Mouse (Mus musculus) CD4-positive, CD25-positive, alpha-beta regulatory T cell, adult 2 months (primary cell): ENCODE measurements around the gene D130043K22Rik.

Experiments used
- DNase-seq: peaks from one replicate; pipeline ENCODE4 v3.0.0-alpha.2; 2012; ENCODE audit warnings: low read depth, low spot score

The D130043K22Rik gene

GRCm38 (mm10) chr13:24892516-24892915 lies 47.6 kb downstream of the D130043K22Rik start:
- no peak for DNase-seq

- no peak for DNase-seq
These were observed 48.9 kb downstream of the D130043K22Rik start for GRCm38 (mm10) chr13:24893880-24894279.

GRCm38 (mm10) chr13:24901916-24902315 lies 57.0 kb downstream of the D130043K22Rik start:
- no peak for DNase-seq

GRCm38 (mm10) chr13:24903412-24903811 lies 58.5 kb downstream of the D130043K22Rik start:
- no peak for DNase-seq

- no peak for DNase-seq
These were observed 60.5 kb downstream of the D130043K22Rik start for GRCm38 (mm10) chr13:24905422-24905821.

- DNase-seq, result no peak
These were observed 62.1 kb downstream of the D130043K22Rik start for GRCm38 (mm10) chr13:24906831-24907570.

GRCm38 (mm10) chr13:24909112-24909511 lies 64.2 kb downstream of the D130043K22Rik start:
- DNase-seq, result peak; percentile 10

GRCm38 (mm10) chr13:24913576-24913975 lies 68.6 kb downstream of the D130043K22Rik start:
- no peak for DNase-seq

GRCm38 (mm10) chr13:24914915-24915314 lies 70.0 kb downstream of the D130043K22Rik start:
- no peak for DNase-seq

- DNase-seq, result no peak
These were observed 70.9 kb downstream of the D130043K22Rik start for GRCm38 (mm10) chr13:24915831-24916230.

- peak; percentile 88 for DNase-seq
These were observed 75.5 kb downstream of the D130043K22Rik start for GRCm38 (mm10) chr13:24920333-24920977.

- peak; percentile 70 for DNase-seq
These were observed 76.3 kb downstream of the D130043K22Rik start for GRCm38 (mm10) chr13:24921281-24921680.

GRCm38 (mm10) chr13:24923991-24924390 lies 79.1 kb downstream of the D130043K22Rik start:
- no peak for DNase-seq

- no peak for DNase-seq
These were observed 85.7 kb downstream of the D130043K22Rik start for GRCm38 (mm10) chr13:24930591-24930990.

- no peak for DNase-seq
These were observed 88.3 kb downstream of the D130043K22Rik start for GRCm38 (mm10) chr13:24933199-24933598.

GRCm38 (mm10) chr13:24936772-24937107 lies 91.8 kb downstream of the D130043K22Rik start:
- DNase-seq, result peak; percentile 7

- DNase-seq, result peak; percentile 74
These were observed 92.3 kb downstream of the D130043K22Rik start, which contains the start of gene Aldh5a1 for GRCm38 (mm10) chr13:24937108-24937838. TSS of gene Aldh5a1 (minus strand) at chr13:24937661.

- DNase-seq, result no peak
These were observed 92.9 kb downstream of the D130043K22Rik start for GRCm38 (mm10) chr13:24937839-24938166.

GRCm38 (mm10) chr13:24938683-24939082 lies 93.7 kb downstream of the D130043K22Rik start:
- peak; percentile 80 for DNase-seq

- DNase-seq, result no peak
These were observed 94.5 kb downstream of the D130043K22Rik start for GRCm38 (mm10) chr13:24939472-24939871.

GRCm38 (mm10) chr13:24942512-24943282 lies 97.8 kb downstream of the D130043K22Rik start, which contains the start of gene Gpld1:
TSS of gene Gpld1 (plus strand) at chr13:24943152.
- DNase-seq, result no peak

- DNase-seq, result no peak
These were observed 98.4 kb downstream of the D130043K22Rik start for GRCm38 (mm10) chr13:24943303-24943702.
